Mouse (Mus musculus): ENCODE results near the gene Aacs. TPM values are rescaled to one million over a fixed set of nuclear protein-coding genes. Genes with fewer than 3 reads are reported as not detected.
A peak's percentile ranks its signal among the peaks of the same experiment; 100 is the strongest.

The Aacs gene
- polyA plus RNA-seq, 1 experiment from 2014 or later: 36.6 TPM

DNA sequence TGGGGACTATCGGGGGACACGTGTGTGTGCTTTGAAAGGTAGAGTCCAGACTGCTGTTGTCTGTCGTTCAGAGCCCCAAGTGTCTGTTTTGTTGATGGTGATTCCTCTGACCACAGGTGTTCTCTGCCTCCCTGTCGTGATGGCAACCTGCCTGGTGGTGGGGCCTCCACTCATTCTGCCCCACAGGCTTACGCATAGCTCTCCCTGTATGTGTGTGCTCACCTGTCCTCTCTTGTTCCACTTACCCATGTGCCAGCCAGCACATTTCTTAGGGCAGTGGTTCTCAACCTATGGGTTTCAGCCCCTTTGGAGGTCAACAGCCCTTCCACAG lies 17.4 kb downstream of the Aacs start:
- no peak overlapping the region for H3K4me2 ChIP-seq (replicated peaks; ENCODE audit: low read depth, low read length)
- H3K27ac ChIP-seq (ENCODE audit: low read depth, low read length): no peak overlapping the region
- no peaks in the 10 kb centered on the region for H3K9me3 ChIP-seq (ENCODE audit: control insufficient read depth, low read length)
- no peak overlapping the region for H3K4me3 ChIP-seq (ENCODE audit: low read length)
- no peak overlapping the region for H3K9ac ChIP-seq (ENCODE audit: low read depth, low read length)
- H3K4me1 ChIP-seq (ENCODE audit: control insufficient read depth, insufficient read depth, low read length): peaks cover 3% of the 10 kb centered on the region; the same call in 1 of the 2 replicates
- H3K27me3 ChIP-seq (ENCODE audit: control insufficient read depth, insufficient read depth, low read length): no peaks in the 10 kb centered on the region
- 71% methylated on average over 5 of the region's 5 CpGs for WGBS
- no peak for ATAC-seq (ENCODE audit: low FRiP score, low TSS enrichment)
- H3K36me3 ChIP-seq (ENCODE audit: control insufficient read depth, insufficient read depth, low read length): peaks cover 31% of the 10 kb centered on the region; the same call in 1 of the 2 replicates

DNA sequence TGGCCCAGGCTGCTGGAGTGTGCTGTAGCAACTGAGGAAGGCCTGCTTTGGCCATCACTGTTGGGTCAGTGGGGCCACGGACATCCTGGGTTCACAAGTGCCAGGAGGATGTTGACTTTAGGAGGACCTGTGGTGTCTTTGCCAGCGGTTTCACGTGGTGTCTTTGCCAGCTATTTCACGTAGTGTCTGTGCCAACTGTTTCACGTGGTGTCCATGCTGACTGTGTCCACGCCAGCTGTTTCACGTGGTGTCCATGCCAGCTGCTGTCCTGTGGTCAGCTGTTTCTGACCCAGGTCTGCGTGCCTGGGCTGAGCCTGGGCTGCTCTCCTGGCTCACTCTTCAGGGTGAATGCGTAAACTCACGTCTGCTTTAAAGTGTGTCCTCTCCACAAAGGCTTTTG lies 20.0 kb downstream of the Aacs start:
- 92% methylated on average over 10 of the region's 10 CpGs for WGBS
- no peaks in the 10 kb centered on the region for H3K27me3 ChIP-seq (ENCODE audit: control insufficient read depth, insufficient read depth, low read length)

DNA sequence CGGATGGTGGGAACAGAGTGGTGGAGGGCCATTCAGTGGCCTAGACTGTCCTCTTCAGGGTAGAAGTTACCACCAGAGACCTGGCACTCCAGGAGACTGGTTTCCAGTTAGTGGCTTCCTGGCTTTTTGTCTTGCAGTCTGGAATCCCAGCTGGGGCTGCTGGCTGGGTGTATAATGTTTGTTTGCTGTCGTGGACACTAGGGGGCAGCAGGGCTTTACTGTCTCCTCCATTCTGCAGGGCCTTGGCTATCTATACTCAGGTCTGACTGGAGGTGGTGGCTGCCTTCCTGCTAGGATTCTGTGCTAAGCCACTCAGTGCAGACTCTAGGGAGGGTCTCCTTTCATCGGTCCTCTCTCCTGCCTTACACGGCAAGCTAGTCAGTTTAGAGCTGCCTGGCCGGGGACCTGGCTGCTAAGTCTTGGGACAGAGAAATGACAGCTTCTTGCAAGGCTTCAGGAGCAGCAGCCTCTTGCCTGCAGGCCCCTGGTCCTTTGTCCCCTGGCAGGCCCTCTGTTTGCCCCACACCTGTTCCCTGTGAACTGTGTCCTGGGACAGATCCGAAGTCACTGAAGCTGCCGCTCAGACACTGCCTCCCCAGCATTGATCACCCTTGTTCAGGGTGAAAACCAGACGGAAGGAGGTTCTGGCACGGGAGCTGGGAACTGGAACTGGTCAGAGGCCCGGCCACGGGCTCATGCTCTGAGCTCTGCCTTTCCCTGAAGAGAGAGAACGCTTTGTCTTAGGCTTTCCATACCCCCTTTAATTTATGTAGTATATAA lies 22.4 kb downstream of the Aacs start:
- Histone ChIP-seq H3K27me3 (ENCODE audit: control insufficient read depth, insufficient read depth, low read length) (no peaks in the 10 kb centered on the region), H3K9me3 (ENCODE audit: control insufficient read depth, low read length) (no peaks in the 10 kb centered on the region), H3K4me1 (ENCODE audit: control insufficient read depth, insufficient read depth, low read length) (no peaks in the 10 kb centered on the region), H3K36me3 (ENCODE audit: control insufficient read depth, insufficient read depth, low read length) (peaks cover 17% of the 10 kb centered on the region; the same call in 1 of the 2 replicates), H3K27ac (ENCODE audit: low read depth, low read length) (no peak overlapping the region), H3K4me3 (ENCODE audit: low read length) (no peak overlapping the region), H3K9ac (ENCODE audit: low read depth, low read length) (no peak overlapping the region), H3K4me2 (replicated peaks; ENCODE audit: low read depth, low read length) (no peak overlapping the region)
- WGBS: 70% methylated on average over 12 of the region's 12 CpGs
- ATAC-seq (ENCODE audit: low FRiP score, low TSS enrichment): peak; percentile 65; the same call in 1 of the 2 replicates

More for the DNA sequence above, 20.0 kb downstream of the Aacs start:
- no peak overlapping the region for H3K4me2 ChIP-seq (replicated peaks; ENCODE audit: low read depth, low read length)
- H3K4me3 ChIP-seq (ENCODE audit: low read length): no peak overlapping the region
- H3K9ac ChIP-seq (ENCODE audit: low read depth, low read length): no peak overlapping the region
- peaks cover 33% of the 10 kb centered on the region; the same call in 1 of the 2 replicates for H3K36me3 ChIP-seq (ENCODE audit: control insufficient read depth, insufficient read depth, low read length)
- ATAC-seq (ENCODE audit: low FRiP score, low TSS enrichment): no peak
- H3K4me1 ChIP-seq (ENCODE audit: control insufficient read depth, insufficient read depth, low read length): no peaks in the 10 kb centered on the region
- no peaks in the 10 kb centered on the region for H3K9me3 ChIP-seq (ENCODE audit: control insufficient read depth, low read length)
- H3K27ac ChIP-seq (ENCODE audit: low read depth, low read length): no peak overlapping the region

DNA sequence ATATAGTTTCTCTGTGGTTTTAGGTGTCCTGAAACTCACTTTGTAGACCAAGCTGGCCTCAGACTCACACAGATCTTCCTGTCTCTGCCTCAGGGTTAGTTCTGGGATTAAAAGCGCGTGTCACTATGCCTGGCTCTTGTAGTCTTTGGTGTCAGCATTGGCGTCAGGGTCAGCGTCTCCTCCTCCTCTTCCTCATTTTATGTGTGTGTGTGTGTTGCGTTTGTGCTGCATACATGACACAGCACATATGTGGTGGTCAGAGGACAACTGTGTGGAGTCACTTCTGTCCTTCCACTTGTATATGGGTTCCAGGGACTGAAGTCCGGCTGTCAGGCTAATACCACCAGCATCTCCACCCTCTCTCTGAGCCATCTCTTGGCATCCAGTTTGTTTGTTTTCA lies 25.9 kb downstream of the Aacs start:
- Histone ChIP-seq H3K9me3 (ENCODE audit: control insufficient read depth, low read length) (no peaks in the 10 kb centered on the region), H3K4me3 (ENCODE audit: low read length) (no peak overlapping the region), H3K36me3 (ENCODE audit: control insufficient read depth, insufficient read depth, low read length) (peaks cover 15% of the 10 kb centered on the region; the same call in 1 of the 2 replicates), H3K27me3 (ENCODE audit: control insufficient read depth, insufficient read depth, low read length) (no peaks in the 10 kb centered on the region), H3K27ac (ENCODE audit: low read depth, low read length) (no peak overlapping the region), H3K4me2 (replicated peaks; ENCODE audit: low read depth, low read length) (no peak overlapping the region), H3K4me1 (ENCODE audit: control insufficient read depth, insufficient read depth, low read length) (no peaks in the 10 kb centered on the region), H3K9ac (ENCODE audit: low read depth, low read length) (no peak overlapping the region)
- WGBS: 92% methylated on average over 6 of the region's 6 CpGs
- ATAC-seq (ENCODE audit: low FRiP score, low TSS enrichment): no peak

DNA sequence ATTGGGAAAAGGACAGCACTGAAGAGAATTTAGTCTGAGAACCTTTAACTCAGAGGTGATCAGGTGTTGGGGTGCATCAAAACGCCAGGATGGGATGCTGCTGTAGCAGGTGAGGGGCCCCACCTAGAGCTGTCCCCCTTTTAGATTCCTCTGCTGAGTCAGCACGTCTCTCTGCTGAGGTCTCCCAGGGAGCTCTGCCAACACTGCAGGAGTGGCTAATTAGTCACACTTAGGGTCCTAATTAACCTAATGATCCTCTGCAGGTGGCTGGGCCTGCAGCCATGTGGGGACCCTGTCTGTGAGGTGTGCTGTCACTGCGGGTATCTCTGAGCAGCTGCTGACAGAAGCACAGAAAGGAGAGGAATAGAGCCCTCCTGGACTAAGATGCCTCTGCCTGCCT lies 26.6 kb downstream of the Aacs start:
- H3K9me3 ChIP-seq (ENCODE audit: control insufficient read depth, low read length): no peaks in the 10 kb centered on the region
- no peak overlapping the region for H3K4me3 ChIP-seq (ENCODE audit: low read length)
- WGBS: 56% methylated on average over 3 of the region's 3 CpGs
- no peaks in the 10 kb centered on the region for H3K27me3 ChIP-seq (ENCODE audit: control insufficient read depth, insufficient read depth, low read length)
- no peak overlapping the region for H3K4me2 ChIP-seq (replicated peaks; ENCODE audit: low read depth, low read length)
- no peak overlapping the region for H3K9ac ChIP-seq (ENCODE audit: low read depth, low read length)
- no peaks in the 10 kb centered on the region for H3K4me1 ChIP-seq (ENCODE audit: control insufficient read depth, insufficient read depth, low read length)
- no peak overlapping the region for H3K27ac ChIP-seq (ENCODE audit: low read depth, low read length)
- no peak for ATAC-seq (ENCODE audit: low FRiP score, low TSS enrichment)
- H3K36me3 ChIP-seq (ENCODE audit: control insufficient read depth, insufficient read depth, low read length): peaks cover 16% of the 10 kb centered on the region; the same call in 1 of the 2 replicates

DNA sequence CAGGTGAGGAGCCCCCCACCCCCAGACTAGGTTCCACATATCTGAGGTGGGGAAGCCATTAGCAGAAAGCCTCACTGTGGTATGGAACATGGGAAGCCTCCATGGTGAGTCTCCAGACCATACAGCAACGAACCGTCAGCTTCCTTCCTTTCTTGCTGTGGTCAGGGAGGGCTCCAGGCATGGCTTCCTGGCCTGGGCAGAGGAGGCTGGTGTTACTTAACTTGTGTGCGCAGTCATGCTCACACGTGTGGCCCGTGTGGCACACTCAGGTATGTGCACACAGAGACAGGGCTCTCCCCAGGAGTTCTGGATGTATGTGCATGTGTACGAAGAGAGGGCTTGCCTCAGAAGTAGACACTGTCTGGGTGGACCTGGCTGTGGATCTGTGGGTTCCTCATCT lies 28.0 kb downstream of the Aacs start:
- H3K4me3 ChIP-seq (ENCODE audit: low read length): no peak overlapping the region
- no peak overlapping the region for H3K27ac ChIP-seq (ENCODE audit: low read depth, low read length)
- no peak overlapping the region for H3K9ac ChIP-seq (ENCODE audit: low read depth, low read length)
- no peaks in the 10 kb centered on the region for H3K27me3 ChIP-seq (ENCODE audit: control insufficient read depth, insufficient read depth, low read length)
- no peaks in the 10 kb centered on the region for H3K4me1 ChIP-seq (ENCODE audit: control insufficient read depth, insufficient read depth, low read length)
- no peaks in the 10 kb centered on the region for H3K9me3 ChIP-seq (ENCODE audit: control insufficient read depth, low read length)
- H3K4me2 ChIP-seq (replicated peaks; ENCODE audit: low read depth, low read length): no peak overlapping the region
- peaks cover 18% of the 10 kb centered on the region; the same call in 1 of the 2 replicates for H3K36me3 ChIP-seq (ENCODE audit: control insufficient read depth, insufficient read depth, low read length)
- ATAC-seq (ENCODE audit: low FRiP score, low TSS enrichment): no peak
- WGBS: 90% methylated on average over 6 of the region's 6 CpGs

DNA sequence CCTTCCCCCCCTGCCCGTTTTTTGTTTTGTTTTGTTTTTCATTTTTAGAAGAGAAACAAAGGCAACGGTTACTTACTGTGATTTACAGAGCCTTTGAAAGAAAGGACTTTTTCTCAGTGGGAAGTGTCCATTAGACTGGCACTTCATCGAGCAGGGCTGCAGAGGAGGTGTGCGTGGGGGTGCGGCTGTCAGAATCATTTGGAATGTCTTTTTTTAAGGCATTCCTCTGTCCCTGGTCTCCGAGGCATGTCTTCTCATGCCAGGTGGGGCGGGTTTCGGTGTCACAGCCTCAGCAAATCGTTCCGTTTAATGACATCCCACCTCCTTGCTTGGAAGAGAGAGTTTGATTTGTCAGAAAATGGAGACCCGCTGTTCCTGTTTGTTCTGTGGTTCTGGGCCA lies 29.1 kb downstream of the Aacs start:
- Histone ChIP-seq H3K27ac (ENCODE audit: low read depth, low read length) (peak overlapping the region; percentile 47; the same call in 1 of the 2 replicates), H3K36me3 (ENCODE audit: control insufficient read depth, insufficient read depth, low read length) (peaks cover 22% of the 10 kb centered on the region; the same call in 1 of the 2 replicates), H3K4me2 (replicated peaks; ENCODE audit: low read depth, low read length) (no peak overlapping the region), H3K27me3 (ENCODE audit: control insufficient read depth, insufficient read depth, low read length) (no peaks in the 10 kb centered on the region), H3K4me3 (ENCODE audit: low read length) (no peak overlapping the region), H3K9ac (ENCODE audit: low read depth, low read length) (no peak overlapping the region), H3K9me3 (ENCODE audit: control insufficient read depth, low read length) (no peaks in the 10 kb centered on the region), H3K4me1 (ENCODE audit: control insufficient read depth, insufficient read depth, low read length) (no peaks in the 10 kb centered on the region)
- 38% methylated on average over 11 of the region's 11 CpGs for whole genome bisulfite sequencing
- no peak for ATAC-seq (ENCODE audit: low FRiP score, low TSS enrichment)

DNA sequence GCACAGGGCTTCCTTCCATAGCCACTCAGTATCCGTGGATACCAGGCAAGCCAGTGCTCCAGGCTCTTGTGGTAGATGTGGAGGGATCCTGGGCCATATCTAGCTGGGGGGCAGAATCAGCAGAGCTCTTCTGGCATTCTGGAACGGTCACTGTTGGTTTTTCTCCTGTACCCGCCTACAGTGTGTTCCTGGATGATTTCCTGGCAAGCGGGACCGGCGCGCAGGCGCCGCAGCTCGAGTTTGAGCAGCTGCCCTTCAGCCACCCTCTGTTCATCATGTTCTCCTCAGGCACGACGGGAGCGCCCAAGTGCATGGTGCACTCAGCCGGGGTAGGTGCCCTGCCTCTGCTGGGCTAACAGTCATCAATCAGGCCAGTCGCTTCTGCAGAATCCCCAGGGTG lies 30.4 kb downstream of the Aacs start:
- no peaks in the 10 kb centered on the region for H3K4me1 ChIP-seq (ENCODE audit: control insufficient read depth, insufficient read depth, low read length)
- H3K27me3 ChIP-seq (ENCODE audit: control insufficient read depth, insufficient read depth, low read length): no peaks in the 10 kb centered on the region
- H3K4me3 ChIP-seq (ENCODE audit: low read length): no peak overlapping the region
- 73% methylated on average over 15 of the region's 15 CpGs for WGBS
- no peak overlapping the region for H3K9ac ChIP-seq (ENCODE audit: low read depth, low read length)
- no peak overlapping the region for H3K4me2 ChIP-seq (replicated peaks; ENCODE audit: low read depth, low read length)
- H3K9me3 ChIP-seq (ENCODE audit: control insufficient read depth, low read length): no peaks in the 10 kb centered on the region
- H3K27ac ChIP-seq (ENCODE audit: low read depth, low read length): no peak overlapping the region
- ATAC-seq (ENCODE audit: low FRiP score, low TSS enrichment): no peak
- H3K36me3 ChIP-seq (ENCODE audit: control insufficient read depth, insufficient read depth, low read length): peaks cover 23% of the 10 kb centered on the region; the same call in 1 of the 2 replicates

DNA sequence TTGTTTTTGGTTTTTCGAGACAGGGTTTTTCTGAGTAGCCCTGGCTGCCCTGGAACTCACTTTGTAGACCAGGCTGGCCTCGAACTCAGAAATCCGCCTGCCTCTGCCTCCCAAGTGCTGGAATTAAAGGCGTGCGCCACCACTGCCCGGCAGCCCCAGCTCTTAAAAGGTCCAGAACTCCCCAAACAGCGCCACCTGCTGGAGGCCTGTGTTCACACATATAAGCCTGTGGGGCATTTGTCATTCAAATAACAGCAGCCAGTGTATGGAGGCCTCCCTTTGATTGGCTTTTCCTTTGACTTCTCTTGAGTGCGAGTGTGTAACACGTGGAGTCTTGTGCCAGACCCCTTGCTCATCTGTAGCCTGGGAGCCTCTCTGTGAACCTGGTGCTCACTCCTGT lies 32.0 kb downstream of the Aacs start:
- no peak overlapping the region for H3K4me2 ChIP-seq (replicated peaks; ENCODE audit: low read depth, low read length)
- no peak overlapping the region for H3K27ac ChIP-seq (ENCODE audit: low read depth, low read length)
- H3K27me3 ChIP-seq (ENCODE audit: control insufficient read depth, insufficient read depth, low read length): no peaks in the 10 kb centered on the region
- no peaks in the 10 kb centered on the region for H3K4me1 ChIP-seq (ENCODE audit: control insufficient read depth, insufficient read depth, low read length)
- H3K4me3 ChIP-seq (ENCODE audit: low read length): no peak overlapping the region
- no peak overlapping the region for H3K9ac ChIP-seq (ENCODE audit: low read depth, low read length)
- ATAC-seq (ENCODE audit: low FRiP score, low TSS enrichment): no peak
- no peaks in the 10 kb centered on the region for H3K9me3 ChIP-seq (ENCODE audit: control insufficient read depth, low read length)
- peaks cover 38% of the 10 kb centered on the region for H3K36me3 ChIP-seq (ENCODE audit: control insufficient read depth, insufficient read depth, low read length)
- WGBS: 90% methylated on average over 9 of the region's 9 CpGs

All from kidney, embryonic 14.5 days (tissue).